Mouse (Mus musculus) forebrain, postnatal 0 days (tissue): ENCODE results near the gene Zbtb37. TPM values are rescaled to one million over a fixed set of nuclear protein-coding genes. Genes with fewer than 3 reads are reported as not detected.

Experiments used
- ATAC-seq: fragments of 200-750 bp; cut with Nextera tagmentation; 2 replicates; pipeline ENCODE4 v1.8.0; 2017; ENCODE audit warnings: mild to moderate bottlenecking, moderate library complexity
- DNase-seq: peaks from one replicate; pipeline ENCODE4 v3.0.0-alpha.2; 2015
- H3K27ac ChIP-seq: fragments of 300-500 bp; sonication (generic); 2 replicates; pipeline ENCODE4 v1.5.1; 2014; ENCODE audit warnings: low read depth, mild to moderate bottlenecking, antibody characterized with exemption, low read length, moderate library complexity, mixed read lengths
- H3K27me3 ChIP-seq: fragments of 300-500 bp; sonication (generic); 2 replicates; pipeline ENCODE4 v1.6.1; 2014; ENCODE audit warnings: mild to moderate bottlenecking, low read length, mixed read lengths; ENCODE audit not compliant: insufficient read depth
- H3K36me3 ChIP-seq: fragments of 300-500 bp; sonication (generic); 2 replicates; pipeline ENCODE4 v1.6.1; 2014; ENCODE audit warnings: mild to moderate bottlenecking, moderate library complexity; ENCODE audit not compliant: insufficient read depth
- H3K4me1 ChIP-seq: fragments of 300-500 bp; sonication (generic); 2 replicates; pipeline ENCODE4 v1.6.1; 2014; ENCODE audit warnings: antibody characterized with exemption; ENCODE audit not compliant: insufficient read depth
- H3K4me2 ChIP-seq: fragments of 300-500 bp; sonication (generic); 2 replicates; pipeline ENCODE4 v1.6.1; 2014; ENCODE audit warnings: low read depth, mild to moderate bottlenecking, moderate library complexity
- H3K4me3 ChIP-seq: fragments of 300-500 bp; sonication (generic); 2 replicates; pipeline ENCODE4 v1.5.1; 2014; ENCODE audit warnings: low read depth, low read length, mixed read lengths
- H3K9ac ChIP-seq: fragments of 300-500 bp; sonication (generic); 2 replicates; pipeline ENCODE4 v1.6.1; 2014; ENCODE audit warnings: mild to moderate bottlenecking
- H3K9me3 ChIP-seq: fragments of 300-500 bp; sonication (generic); 2 replicates; pipeline ENCODE4 v1.6.1; 2016; ENCODE audit warnings: low read length
- CTCF ChIP-seq: sonication (generic); IDR thresholded peaks from 2 replicates; pipeline ENCODE4 v1.5.1; 2016; ENCODE audit warnings: antibody characterized with exemption, control low read depth, low read depth
- WGBS: fragments of 180-500 bp; shearing (Covaris S2); extraction: QIAGEN DNeasy Blood & Tissue Kit; methylation state at CpG from one replicate; pipeline ENCODE4 v1.1.7; 2014; 5-methylcytosine and 5-hydroxymethylcytosine counted together
- polyA plus RNA-seq: library from polyadenylated mRNA; unstranded; fragments of >200 nt; fragmentation: Nextera tagmentation; extraction: Ambion mirVana; gene quantifications from 2 replicates; pipeline ENCODE4 v1.2.1, GENCODE M21; 2015
- total RNA-seq: library from RNA; depleted of rRNA; stranded (reverse); fragments of >200 nt; gene quantifications from 2 replicates; pipeline ENCODE4 v1.2.3, GENCODE M21; 2014

Zbtb37 gene
- total and polyA plus RNA-seq, 2 experiments from 2014 or later: 7.9 to 30.2 TPM

DNA sequence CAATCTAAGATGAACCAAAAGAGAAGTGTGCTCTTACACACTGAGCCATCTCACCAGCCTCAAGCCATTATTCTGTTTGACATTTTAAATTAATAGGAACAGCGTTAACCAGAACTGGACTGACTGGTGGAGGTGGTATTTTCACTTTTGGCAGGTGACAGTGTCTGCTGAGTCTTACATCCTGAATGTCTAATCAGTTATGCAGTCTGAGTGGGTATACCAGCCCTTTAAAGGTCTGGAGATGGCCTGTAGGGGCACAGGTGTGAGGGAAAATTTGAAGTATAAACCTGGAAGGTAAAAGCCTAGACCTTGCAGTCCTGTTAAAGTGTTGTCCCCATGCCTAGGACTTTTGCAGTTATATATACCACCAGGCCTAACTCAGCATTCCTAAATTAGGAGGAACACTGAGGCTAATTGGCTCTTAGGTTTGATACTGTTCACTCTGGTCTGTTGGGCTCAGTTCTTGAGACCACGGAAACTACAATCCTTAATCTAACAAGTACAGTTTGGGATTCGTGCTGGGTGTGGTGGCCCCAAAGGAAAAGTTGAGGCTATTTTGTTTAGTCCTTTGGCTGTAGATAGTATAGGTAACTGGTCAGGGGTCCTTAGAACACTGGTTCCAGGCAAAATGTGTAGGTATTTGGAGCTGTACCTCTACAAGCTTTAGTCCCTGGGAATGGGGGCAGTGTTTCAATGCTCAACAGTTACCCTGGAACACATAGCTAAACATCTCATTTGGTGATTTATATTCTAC, 4.5 kb upstream of the Zbtb37 start:
- Histone ChIP-seq H3K9me3 (no peaks in the 10 kb centered on the region), H3K27ac (no peak overlapping the region), H3K36me3 (peaks cover 39% of the 10 kb centered on the region), H3K4me1 (peaks cover 6% of the 10 kb centered on the region; the same call in 1 of the 2 replicates), H3K4me3 (no peak overlapping the region), H3K27me3 (no peaks in the 10 kb centered on the region), H3K9ac (peak overlapping the region; percentile 18; the same call in 1 of the 2 replicates), H3K4me2 (no peak overlapping the region)
- DNase-seq (peak; percentile 27), ATAC-seq (no peak)
- TF ChIP-seq CTCF: no peak
- WGBS: 7% methylated on average over 3 of the region's 3 CpGs

DNA sequence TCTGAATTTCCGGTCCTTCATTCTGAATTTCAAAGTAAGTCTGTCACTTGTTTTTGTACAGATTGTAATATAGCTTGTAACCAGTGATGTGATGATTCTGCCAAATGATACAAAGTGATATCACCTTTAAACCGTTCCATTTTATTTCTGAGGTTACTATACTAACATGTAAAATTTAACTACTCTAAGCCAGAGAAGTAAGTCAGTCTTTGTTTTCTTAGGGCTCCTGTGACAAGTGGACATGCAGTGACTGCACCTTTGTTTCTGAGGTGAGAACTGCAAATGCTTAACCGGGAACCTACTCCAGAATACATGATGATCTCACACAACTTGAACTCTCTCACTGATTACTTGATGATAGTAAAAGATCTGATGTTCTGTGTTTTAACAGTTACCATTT, 3.4 kb upstream of the Zbtb37 start:
- no peaks in the 10 kb centered on the region for H3K27me3 ChIP-seq
- peaks cover 33% of the 10 kb centered on the region for H3K36me3 ChIP-seq
- H3K4me2 ChIP-seq: peak overlapping the region; percentile 84
- TF ChIP-seq CTCF: no peak
- peaks cover 11% of the 10 kb centered on the region; the same call in 1 of the 2 replicates for H3K4me1 ChIP-seq
- no peaks in the 10 kb centered on the region for H3K9me3 ChIP-seq
- 31% methylated on average over 3 of the region's 3 CpGs for WGBS
- H3K4me3 ChIP-seq: peak overlapping the region; percentile 11; the same call in 1 of the 2 replicates
- no peak overlapping the region for H3K27ac ChIP-seq
- H3K9ac ChIP-seq: no peak overlapping the region
- no peak for DNase-seq
- no peak for ATAC-seq

DNA sequence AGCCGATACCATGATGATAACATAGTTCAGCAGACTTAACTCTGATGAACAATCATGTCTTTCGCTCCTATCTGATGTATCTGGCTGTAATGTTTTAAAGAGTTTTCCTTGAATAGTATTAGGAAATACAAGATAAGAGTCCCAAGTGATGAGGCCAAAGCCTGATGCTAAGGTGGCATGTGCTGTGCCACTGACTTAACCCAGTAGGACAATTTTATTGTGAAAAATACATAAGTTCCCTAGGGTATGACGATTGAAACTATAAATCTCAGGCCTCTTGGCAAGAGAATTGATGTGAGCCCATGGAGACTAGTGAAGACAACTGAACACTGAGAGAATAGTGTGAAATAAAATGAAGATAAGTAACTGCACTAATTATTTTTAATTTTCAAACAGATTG, 3.0 kb upstream of the Zbtb37 start:
- peak overlapping the region; percentile 11 for H3K4me3 ChIP-seq
- no peaks in the 10 kb centered on the region for H3K9me3 ChIP-seq
- H3K9ac ChIP-seq: no peak overlapping the region
- DNase-seq (no peak), ATAC-seq (no peak)
- 21% methylated on average over 3 of the region's 3 CpGs for WGBS
- H3K27me3 ChIP-seq: no peaks in the 10 kb centered on the region
- peaks cover 11% of the 10 kb centered on the region; the same call in 1 of the 2 replicates for H3K4me1 ChIP-seq
- no peak overlapping the region for H3K27ac ChIP-seq
- peak overlapping the region; percentile 84 for H3K4me2 ChIP-seq
- no peak for TF ChIP-seq CTCF
- H3K36me3 ChIP-seq: peaks cover 33% of the 10 kb centered on the region

DNA sequence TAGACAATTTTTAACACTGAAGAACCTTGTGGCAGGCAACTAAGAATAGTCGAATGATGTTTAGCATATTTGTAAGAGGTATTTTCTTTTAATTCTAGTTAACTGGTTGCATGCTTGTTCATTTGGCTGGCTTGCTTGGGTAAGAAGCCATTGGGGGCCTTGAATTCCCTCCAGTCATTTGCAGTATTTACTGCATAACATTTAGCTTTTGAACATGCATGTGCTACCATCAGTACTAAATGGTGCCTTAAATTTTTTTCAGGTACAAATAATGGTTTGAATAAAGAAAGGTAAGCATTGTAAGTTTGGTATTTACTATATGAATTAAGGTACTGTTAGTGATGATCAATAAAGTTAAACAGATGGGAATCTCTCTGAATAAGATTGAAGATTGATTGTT, 2.4 kb upstream of the Zbtb37 start:
- ATAC-seq (no peak), DNase-seq (no peak)
- H3K9me3 ChIP-seq: no peaks in the 10 kb centered on the region
- no peak overlapping the region for H3K27ac ChIP-seq
- TF ChIP-seq CTCF: no peak
- H3K36me3 ChIP-seq: peaks cover 37% of the 10 kb centered on the region
- H3K27me3 ChIP-seq: no peaks in the 10 kb centered on the region
- H3K4me1 ChIP-seq: peaks cover 11% of the 10 kb centered on the region; the same call in 1 of the 2 replicates
- H3K4me3 ChIP-seq: peak overlapping the region; percentile 88
- peak overlapping the region; percentile 84 for H3K4me2 ChIP-seq
- WGBS: 0% methylated on average over 1 of the region's 1 CpGs
- peak overlapping the region; percentile 77 for H3K9ac ChIP-seq

DNA sequence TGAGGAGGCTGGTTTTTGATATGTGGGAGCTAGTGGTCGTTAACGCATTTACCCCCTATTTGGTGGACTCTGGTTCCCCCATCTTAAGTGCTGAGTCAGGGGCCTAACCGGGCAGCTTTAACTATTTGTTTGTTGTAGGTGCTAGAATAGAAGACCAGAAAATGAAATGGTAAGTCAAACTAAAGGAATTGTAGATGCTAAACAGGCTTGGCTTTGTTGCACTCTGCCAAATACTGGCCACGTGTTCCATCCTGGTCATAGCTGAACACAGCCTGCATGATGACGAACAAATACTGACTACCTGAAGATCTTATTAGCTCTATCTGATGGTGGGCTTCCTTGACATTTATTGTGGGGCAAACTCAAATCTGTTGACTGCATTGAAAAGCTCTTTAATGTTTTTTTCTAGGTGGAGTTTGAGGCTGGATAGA, 1.8 kb upstream of the Zbtb37 start:
- H3K36me3 ChIP-seq: peaks cover 43% of the 10 kb centered on the region
- ATAC-seq: no peak
- peak overlapping the region; percentile 84 for H3K4me2 ChIP-seq
- DNase-seq: peak; percentile 54
- H3K9ac ChIP-seq: peak overlapping the region; percentile 77
- H3K9me3 ChIP-seq: no peaks in the 10 kb centered on the region
- no peak for TF ChIP-seq CTCF
- no peaks in the 10 kb centered on the region for H3K27me3 ChIP-seq
- peak overlapping the region; percentile 88 for H3K4me3 ChIP-seq
- under 1% methylated on average over 5 of the region's 5 CpGs for WGBS
- peak overlapping the region; percentile 89 for H3K27ac ChIP-seq
- H3K4me1 ChIP-seq: peaks cover 11% of the 10 kb centered on the region; the same call in 1 of the 2 replicates

DNA sequence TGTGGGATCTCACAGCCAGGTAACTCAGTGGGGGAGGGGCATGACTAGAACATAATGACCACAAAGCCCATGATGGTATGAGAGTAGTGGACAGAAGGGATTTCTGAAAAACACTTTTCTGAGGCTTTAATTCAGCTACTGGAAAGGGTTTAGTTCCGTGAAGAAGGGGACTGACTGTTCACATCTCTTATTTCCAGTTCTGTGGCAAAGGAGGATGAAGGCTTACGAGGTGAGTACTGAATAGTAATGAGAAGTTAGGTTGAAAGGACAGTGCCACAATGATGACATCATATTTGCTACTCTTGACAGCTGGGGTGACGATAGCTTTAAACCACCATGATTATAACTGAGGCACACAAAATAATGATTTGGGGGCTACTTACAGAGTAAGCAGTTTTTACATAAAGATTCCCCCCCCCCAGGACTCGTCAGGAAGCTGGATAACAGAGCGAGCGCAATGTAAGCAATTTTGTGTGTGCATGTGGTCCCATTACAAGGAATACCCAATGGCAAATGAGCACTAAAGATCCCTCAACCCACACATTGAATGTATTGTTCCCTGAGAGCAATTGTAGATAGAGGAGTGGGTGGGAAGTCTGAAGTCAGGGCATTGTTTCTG, 1.2 kb upstream of the Zbtb37 start:
- peak overlapping the region; percentile 84 for H3K4me2 ChIP-seq
- peak overlapping the region; percentile 89 for H3K27ac ChIP-seq
- DNase-seq: peak; percentile 52
- no peaks in the 10 kb centered on the region for H3K27me3 ChIP-seq
- H3K4me1 ChIP-seq: peaks cover 11% of the 10 kb centered on the region; the same call in 1 of the 2 replicates
- WGBS: under 1% methylated on average over 6 of the region's 6 CpGs
- no peak for TF ChIP-seq CTCF
- no peak for ATAC-seq
- H3K4me3 ChIP-seq: peak overlapping the region; percentile 88
- H3K9me3 ChIP-seq: no peaks in the 10 kb centered on the region
- peak overlapping the region; percentile 77 for H3K9ac ChIP-seq
- peaks cover 47% of the 10 kb centered on the region for H3K36me3 ChIP-seq

DNA sequence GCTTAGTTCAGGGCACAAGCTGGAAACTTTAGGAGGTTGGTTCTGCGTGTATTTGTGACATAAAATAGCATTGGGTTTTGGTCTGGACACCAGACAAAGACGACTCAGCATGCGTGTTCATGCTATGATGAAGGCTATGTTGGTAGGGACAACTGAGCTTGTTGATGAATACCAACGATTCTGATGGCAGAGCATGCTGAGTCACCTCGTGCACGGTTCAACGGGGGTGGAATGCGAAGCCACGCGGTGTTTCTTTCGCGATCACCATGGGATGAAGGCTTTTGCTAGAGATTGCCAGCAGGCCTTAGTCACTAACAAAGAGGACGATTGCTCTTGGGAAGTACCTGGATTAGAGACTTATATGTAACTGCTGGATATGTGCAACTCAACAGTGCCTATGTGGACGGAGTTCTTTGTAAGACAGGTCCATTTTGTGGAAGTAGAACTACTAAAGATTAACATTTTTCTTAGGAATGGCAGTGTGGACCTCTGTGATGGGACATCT, 684 bp upstream of the Zbtb37 start:
- under 1% methylated on average over 14 of the region's 14 CpGs for WGBS
- Histone ChIP-seq H3K4me2 (peak overlapping the region; percentile 84), H3K9ac (peak overlapping the region; percentile 77), H3K36me3 (peaks cover 49% of the 10 kb centered on the region), H3K27ac (peak overlapping the region; percentile 89), H3K4me3 (peak overlapping the region; percentile 88), H3K27me3 (no peaks in the 10 kb centered on the region), H3K9me3 (no peaks in the 10 kb centered on the region), H3K4me1 (peaks cover 11% of the 10 kb centered on the region; the same call in 1 of the 2 replicates)
- ATAC-seq: peak; percentile 46
- no peak for TF ChIP-seq CTCF
- no peak for DNase-seq
